Mouse (Mus musculus): ENCODE results near the gene Csnk2a1. TPM values are rescaled to one million over a fixed set of nuclear protein-coding genes. Genes with fewer than 3 reads are reported as not detected.

Gene Csnk2a1
- polyA plus RNA-seq, 1 experiment from 2014 or later: 40.5 TPM

DNA sequence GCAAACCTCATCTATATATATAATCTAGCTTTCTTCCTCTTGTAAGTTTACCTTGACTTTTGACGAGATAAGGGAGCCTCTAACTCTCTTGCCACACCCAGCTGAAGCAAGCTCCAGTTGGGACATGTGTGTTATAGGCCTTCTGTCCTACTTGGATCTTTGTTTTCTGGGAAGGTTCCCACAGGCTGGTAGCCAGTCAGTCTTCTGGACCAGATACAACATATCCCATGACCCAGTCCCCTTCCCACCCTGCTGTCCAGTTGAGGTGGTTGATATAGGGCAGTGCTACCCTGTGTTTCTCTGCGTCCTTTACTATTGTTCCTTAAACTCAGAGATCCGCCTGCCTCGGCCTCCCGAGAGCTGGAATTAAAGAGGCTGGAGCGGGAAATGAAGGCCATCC, 78.8 kb downstream of the Csnk2a1 start:
- DNase-seq (no peak), ATAC-seq (no peak)
- Histone ChIP-seq H3K36me3 (replicated peaks; ENCODE audit: insufficient read depth, low read length) (peaks cover 63% of the 10 kb centered on the region), H3K27me3 (ENCODE audit: insufficient read depth, low read length) (no peaks in the 10 kb centered on the region), H3K4me3 (ENCODE audit: low read depth, low read length) (no peak overlapping the region), H3K4me1 (ENCODE audit: insufficient read depth) (no peaks in the 10 kb centered on the region), H3K9me3 (ENCODE audit: low read length) (no peaks in the 10 kb centered on the region), H3K27ac (ENCODE audit: low read depth) (no peak overlapping the region), H3K9ac (replicated peaks) (no peak overlapping the region), H3K4me2 (ENCODE audit: low read depth, low read length) (no peak overlapping the region)
- 82% methylated on average over 6 of the region's 6 CpGs for WGBS (ENCODE audit: insufficient replicate concordance)
- TF ChIP-seq EP300 (IDR thresholded peaks at IDR 0.05; ENCODE audit: low read depth): no peak
- no peak for TF ChIP-seq CTCF (IDR thresholded peaks at IDR 0.05; ENCODE audit: low read depth)

- 89% methylated on average over 3 of the region's 3 CpGs for WGBS (ENCODE audit: insufficient replicate concordance)
Observed at GRCm38 (mm10) chr2:152307186-152307585, 80.5 kb downstream of the Csnk2a1 start.

DNA sequence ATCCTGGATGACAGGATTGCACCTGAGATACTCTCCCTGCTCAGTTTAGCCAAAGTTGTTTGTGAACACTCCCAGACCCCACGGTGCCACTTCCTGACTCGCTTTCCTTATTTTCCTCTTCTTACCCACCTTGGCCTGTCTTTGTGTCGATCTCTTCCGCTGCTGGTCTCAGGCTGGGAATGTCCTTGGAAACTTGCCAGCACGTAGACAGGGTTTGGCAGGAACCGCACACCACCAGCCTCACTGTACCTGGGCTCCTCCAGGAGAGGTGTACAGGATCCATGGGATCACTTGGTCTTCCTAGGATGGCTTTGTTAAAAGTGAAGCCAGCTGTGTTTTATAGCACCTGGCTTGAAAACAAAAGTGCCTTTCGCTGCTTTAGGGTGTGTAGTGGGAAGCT, 86.4 kb downstream of the Csnk2a1 start:
- TF ChIP-seq EP300 (IDR thresholded peaks at IDR 0.05; ENCODE audit: low read depth) (no peak), CTCF (IDR thresholded peaks at IDR 0.05; ENCODE audit: low read depth) (no peak)
- WGBS (ENCODE audit: insufficient replicate concordance): 75% methylated on average over 7 of the region's 7 CpGs
- Histone ChIP-seq H3K4me2 (ENCODE audit: low read depth, low read length) (no peak overlapping the region), H3K4me1 (ENCODE audit: insufficient read depth) (no peaks in the 10 kb centered on the region), H3K27me3 (ENCODE audit: insufficient read depth, low read length) (no peaks in the 10 kb centered on the region), H3K4me3 (ENCODE audit: low read depth, low read length) (no peak overlapping the region), H3K36me3 (replicated peaks; ENCODE audit: insufficient read depth, low read length) (peaks cover 74% of the 10 kb centered on the region), H3K27ac (ENCODE audit: low read depth) (no peak overlapping the region), H3K9ac (replicated peaks) (no peak overlapping the region), H3K9me3 (ENCODE audit: low read length) (no peaks in the 10 kb centered on the region)
- DNase-seq (no peak), ATAC-seq (no peak)

More at GRCm38 (mm10) chr2:152307186-152307585, 80.5 kb downstream of the Csnk2a1 start:
- Histone ChIP-seq H3K9ac (replicated peaks) (no peak overlapping the region), H3K36me3 (replicated peaks; ENCODE audit: insufficient read depth, low read length) (peaks cover 79% of the 10 kb centered on the region), H3K4me2 (ENCODE audit: low read depth, low read length) (no peak overlapping the region), H3K4me3 (ENCODE audit: low read depth, low read length) (no peak overlapping the region), H3K27me3 (ENCODE audit: insufficient read depth, low read length) (no peaks in the 10 kb centered on the region), H3K9me3 (ENCODE audit: low read length) (no peaks in the 10 kb centered on the region), H3K4me1 (ENCODE audit: insufficient read depth) (no peaks in the 10 kb centered on the region), H3K27ac (ENCODE audit: low read depth) (no peak overlapping the region)
- ATAC-seq: no peak
- no peak for TF ChIP-seq CTCF (IDR thresholded peaks at IDR 0.05; ENCODE audit: low read depth)
- no peak for TF ChIP-seq EP300 (IDR thresholded peaks at IDR 0.05; ENCODE audit: low read depth)
- DNase-seq: no peak

GRCm38 (mm10) chr2:152313926-152314325, 87.3 kb downstream of the Csnk2a1 start:
- no peak for TF ChIP-seq CTCF (IDR thresholded peaks at IDR 0.05; ENCODE audit: low read depth)
- TF ChIP-seq EP300 (IDR thresholded peaks at IDR 0.05; ENCODE audit: low read depth): no peak
- Histone ChIP-seq H3K4me3 (ENCODE audit: low read depth, low read length) (no peak overlapping the region), H3K4me1 (ENCODE audit: insufficient read depth) (no peaks in the 10 kb centered on the region), H3K9me3 (ENCODE audit: low read length) (no peaks in the 10 kb centered on the region), H3K27me3 (ENCODE audit: insufficient read depth, low read length) (no peaks in the 10 kb centered on the region), H3K4me2 (ENCODE audit: low read depth, low read length) (no peak overlapping the region), H3K36me3 (replicated peaks; ENCODE audit: insufficient read depth, low read length) (peaks cover 74% of the 10 kb centered on the region), H3K27ac (ENCODE audit: low read depth) (no peak overlapping the region), H3K9ac (replicated peaks) (no peak overlapping the region)
- WGBS (ENCODE audit: insufficient replicate concordance): 86% methylated on average over 6 of the region's 6 CpGs
- ATAC-seq (no peak), DNase-seq (no peak)

DNA sequence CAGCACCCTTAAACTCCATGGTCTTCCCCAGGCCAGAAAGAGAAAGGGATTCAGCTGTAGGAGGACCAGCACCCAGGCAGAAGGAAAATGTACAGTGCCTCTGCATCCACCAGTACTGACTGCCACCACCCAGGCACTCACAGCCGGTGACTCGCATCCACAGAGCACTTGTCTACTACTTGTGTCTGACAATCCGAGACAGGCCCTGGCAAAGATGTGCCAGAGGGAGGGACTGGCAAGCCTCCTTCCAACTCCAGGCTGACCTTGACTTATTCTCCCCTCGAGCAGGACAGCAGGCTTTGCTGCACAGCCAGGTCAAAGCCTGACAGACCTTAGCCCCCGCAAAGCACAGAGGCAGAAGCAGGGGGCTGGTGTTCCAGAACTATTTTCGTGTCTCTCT, 90.4 kb downstream of the Csnk2a1 start:
- Histone ChIP-seq H3K4me2 (ENCODE audit: low read depth, low read length) (no peak overlapping the region), H3K36me3 (replicated peaks; ENCODE audit: insufficient read depth, low read length) (peaks cover 68% of the 10 kb centered on the region), H3K27me3 (ENCODE audit: insufficient read depth, low read length) (no peaks in the 10 kb centered on the region), H3K9ac (replicated peaks) (no peak overlapping the region), H3K4me3 (ENCODE audit: low read depth, low read length) (no peak overlapping the region), H3K27ac (ENCODE audit: low read depth) (no peak overlapping the region), H3K9me3 (ENCODE audit: low read length) (no peaks in the 10 kb centered on the region), H3K4me1 (ENCODE audit: insufficient read depth) (no peaks in the 10 kb centered on the region)
- TF ChIP-seq CTCF (IDR thresholded peaks at IDR 0.05; ENCODE audit: low read depth) (no peak), EP300 (IDR thresholded peaks at IDR 0.05; ENCODE audit: low read depth) (no peak)
- ATAC-seq (no peak), DNase-seq (no peak)
- whole genome bisulfite sequencing (ENCODE audit: insufficient replicate concordance): 79% methylated on average over 6 of the region's 6 CpGs

DNA sequence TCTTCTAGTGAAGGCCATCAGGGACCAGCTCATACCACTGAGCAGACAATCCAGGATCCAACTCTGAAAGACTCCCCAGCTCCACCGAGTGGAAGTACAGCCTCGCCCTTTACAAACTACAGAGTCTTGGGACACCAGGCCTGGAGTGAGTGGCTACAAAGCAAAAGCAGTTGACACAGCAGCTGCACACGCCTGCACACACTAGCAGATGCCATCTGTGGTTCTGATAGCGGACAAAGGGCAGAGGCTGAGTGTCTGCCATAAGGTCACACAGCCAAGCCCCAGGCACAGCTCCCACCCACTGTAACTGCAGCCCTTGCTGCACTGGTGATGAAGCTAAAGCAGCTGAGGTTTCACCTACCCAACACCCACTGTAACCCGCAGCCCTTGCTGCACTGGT, 94.9 kb downstream of the Csnk2a1 start:
- Histone ChIP-seq H3K27ac (ENCODE audit: low read depth) (no peak overlapping the region), H3K4me1 (ENCODE audit: insufficient read depth) (no peaks in the 10 kb centered on the region), H3K9ac (replicated peaks) (no peak overlapping the region), H3K36me3 (replicated peaks; ENCODE audit: insufficient read depth, low read length) (peaks cover 68% of the 10 kb centered on the region), H3K9me3 (ENCODE audit: low read length) (no peaks in the 10 kb centered on the region), H3K4me3 (ENCODE audit: low read depth, low read length) (no peak overlapping the region), H3K4me2 (ENCODE audit: low read depth, low read length) (no peak overlapping the region), H3K27me3 (ENCODE audit: insufficient read depth, low read length) (no peaks in the 10 kb centered on the region)
- TF ChIP-seq CTCF (IDR thresholded peaks at IDR 0.05; ENCODE audit: low read depth) (no peak), EP300 (IDR thresholded peaks at IDR 0.05; ENCODE audit: low read depth) (no peak)
- DNase-seq (no peak), ATAC-seq (no peak)
- whole genome bisulfite sequencing (ENCODE audit: insufficient replicate concordance): 76% methylated on average over 5 of the region's 5 CpGs

GRCm38 (mm10) chr2:152322198-152322597, 95.6 kb downstream of the Csnk2a1 start:
- 89% methylated on average over 6 of the region's 6 CpGs for WGBS (ENCODE audit: insufficient replicate concordance)
- Histone ChIP-seq H3K4me3 (ENCODE audit: low read depth, low read length) (no peak overlapping the region), H3K27ac (ENCODE audit: low read depth) (no peak overlapping the region), H3K9ac (replicated peaks) (no peak overlapping the region), H3K36me3 (replicated peaks; ENCODE audit: insufficient read depth, low read length) (peaks cover 68% of the 10 kb centered on the region), H3K4me1 (ENCODE audit: insufficient read depth) (no peaks in the 10 kb centered on the region), H3K27me3 (ENCODE audit: insufficient read depth, low read length) (no peaks in the 10 kb centered on the region), H3K9me3 (ENCODE audit: low read length) (no peaks in the 10 kb centered on the region), H3K4me2 (ENCODE audit: low read depth, low read length) (no peak overlapping the region)
- no peak for DNase-seq
- ATAC-seq: no peak
- TF ChIP-seq EP300 (IDR thresholded peaks at IDR 0.05; ENCODE audit: low read depth): no peak
- no peak for TF ChIP-seq CTCF (IDR thresholded peaks at IDR 0.05; ENCODE audit: low read depth)
